Mouse (Mus musculus) neural tube, embryonic 12.5 days (tissue): ENCODE data around the gene Rsph9. TPM values are rescaled to one million over a fixed set of nuclear protein-coding genes. Genes with fewer than 3 reads are reported as not detected.
A peak's percentile ranks its signal among the peaks of the same experiment; 100 is the strongest.

ENCODE experiments used
- ATAC-seq: fragments of 200-750 bp; cut with Nextera tagmentation; 2 replicates; pipeline ENCODE4 v1.8.0; 2017; ENCODE audit warnings: low read depth, mild to moderate bottlenecking, moderate TSS enrichment, moderate library complexity; ENCODE audit not compliant: low FRiP score
- H3K27ac ChIP-seq: fragments of 300-500 bp; sonication (generic); 2 replicates; pipeline ENCODE4 v1.5.1; 2016
- H3K27me3 ChIP-seq: fragments of 300-500 bp; sonication (generic); replicated peaks from 2 replicates; pipeline ENCODE4 v1.6.1; 2016; ENCODE audit warnings: mild to moderate bottlenecking
- H3K36me3 ChIP-seq: fragments of 300-500 bp; sonication (generic); 2 replicates; pipeline ENCODE4 v1.6.1; 2016; ENCODE audit warnings: mild to moderate bottlenecking
- H3K4me1 ChIP-seq: fragments of 300-500 bp; sonication (generic); 2 replicates; pipeline ENCODE4 v1.6.1; 2016
- H3K4me2 ChIP-seq: fragments of 300-500 bp; sonication (generic); replicated peaks from 2 replicates; pipeline ENCODE4 v1.6.1; 2016; ENCODE audit warnings: mild to moderate bottlenecking
- H3K4me3 ChIP-seq: fragments of 300-500 bp; sonication (generic); 2 replicates; pipeline ENCODE4 v1.5.1; 2016
- H3K9ac ChIP-seq: fragments of 300-500 bp; sonication (generic); 2 replicates; pipeline ENCODE4 v1.6.1; 2016; ENCODE audit warnings: mild to moderate bottlenecking
- H3K9me3 ChIP-seq: fragments of 300-500 bp; sonication (generic); 2 replicates; pipeline ENCODE4 v1.6.1; 2016; ENCODE audit warnings: mild to moderate bottlenecking
- WGBS: fragments of 180-500 bp; shearing (Covaris S2); methylation state at CpG from one replicate; pipeline ENCODE4 v1.1.7; 2016; 5-methylcytosine and 5-hydroxymethylcytosine counted together
- polyA plus RNA-seq: library from polyadenylated mRNA; unstranded; fragments of >200 nt; fragmentation: Nextera tagmentation; extraction: Ambion mirVana; gene quantifications from 2 replicates; pipeline ENCODE4 v1.2.1, GENCODE M21; 2016

Gene Rsph9
- polyA plus RNA-seq, result 12.4 and 12.6 TPM in 2 replicates

- Histone ChIP-seq H3K27me3 (no peaks in the 10 kb centered on the region), H3K27ac (no peak within 1 kb of the TSS), H3K36me3 (peaks cover 31% of the 10 kb centered on the region)
Observed at GRCm38 (mm10) chr17:46143578-46144423, at the start of gene Rsph9. TSS of gene Rsph9 (minus strand) at chr17:46144216.

GRCm38 (mm10) chr17:46188829-46189228 is 44.8 kb upstream of the Rsph9 start:
- no peak for ATAC-seq
- WGBS, result 94% methylated on average over 2 of the region's 2 CpGs
- Histone ChIP-seq H3K4me2 (no peak overlapping the region), H3K4me1 (no peaks in the 10 kb centered on the region), H3K4me3 (no peak overlapping the region), H3K9ac (no peak overlapping the region), H3K9me3 (no peaks in the 10 kb centered on the region), H3K27ac (no peak overlapping the region), H3K27me3 (no peaks in the 10 kb centered on the region), H3K36me3 (peaks cover 80% of the 10 kb centered on the region)

More at GRCm38 (mm10) chr17:46143578-46144423, at the start of gene Rsph9:
- H3K4me3 ChIP-seq, result peak within 1 kb of the TSS; percentile 43
- peaks cover 13% of the 10 kb centered on the region; the same call in 1 of the 2 replicates for H3K4me1 ChIP-seq
- H3K9me3 ChIP-seq, result no peaks in the 10 kb centered on the region
- ATAC-seq, result peak; percentile 93
- peak within 1 kb of the TSS; percentile 74 for H3K4me2 ChIP-seq
- WGBS, result 7% methylated on average over 37 of the region's 37 CpGs
- peak within 1 kb of the TSS; percentile 47 for H3K9ac ChIP-seq

DNA sequence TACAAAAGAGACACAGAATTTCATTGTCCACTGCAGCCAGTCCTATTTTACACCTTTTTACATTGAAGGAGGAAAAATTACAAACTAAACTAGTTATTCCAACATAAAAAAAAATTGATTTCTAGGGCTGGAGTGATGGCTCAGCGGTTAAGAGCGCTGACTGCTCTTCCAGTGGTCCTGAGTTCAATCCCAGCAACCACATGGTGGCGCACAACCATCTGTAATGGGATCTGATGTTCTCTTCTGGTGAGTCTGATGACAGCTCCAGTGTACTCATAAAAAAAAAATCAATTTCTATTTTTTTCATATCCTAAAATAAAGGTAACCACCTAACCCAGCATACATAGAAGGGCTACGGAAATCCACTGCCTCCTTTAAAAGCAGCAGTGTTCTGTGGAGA is 38.3 kb upstream of the Rsph9 start:
- H3K4me3 ChIP-seq, result no peak overlapping the region
- no peak overlapping the region for H3K27ac ChIP-seq
- H3K9ac ChIP-seq, result no peak overlapping the region
- no peak for ATAC-seq
- H3K27me3 ChIP-seq, result no peaks in the 10 kb centered on the region
- WGBS, result 87% methylated on average over 4 of the region's 4 CpGs
- H3K4me1 ChIP-seq, result no peaks in the 10 kb centered on the region
- H3K4me2 ChIP-seq, result no peak overlapping the region
- peaks cover 88% of the 10 kb centered on the region for H3K36me3 ChIP-seq
- no peaks in the 10 kb centered on the region for H3K9me3 ChIP-seq

DNA sequence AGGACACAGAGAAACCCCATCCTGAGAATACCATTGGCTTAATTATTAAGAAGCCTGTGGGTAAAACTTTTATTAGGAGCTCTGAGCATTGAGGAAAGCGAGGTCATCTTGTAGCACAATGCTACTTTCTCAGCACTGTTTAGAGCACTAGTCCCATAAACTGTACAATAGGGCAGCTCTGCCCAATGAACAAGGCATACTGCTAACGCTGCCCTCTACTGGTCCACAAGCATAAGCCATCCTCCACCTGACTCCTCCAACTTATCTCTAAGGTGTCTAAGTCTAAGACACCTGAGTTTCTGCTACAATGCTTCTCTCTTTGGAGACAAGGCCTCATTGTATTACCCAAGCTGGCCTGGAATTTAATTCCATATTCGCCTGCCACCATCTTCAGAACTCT is 26.5 kb upstream of the Rsph9 start:
- Histone ChIP-seq H3K27ac (no peak overlapping the region), H3K4me1 (no peaks in the 10 kb centered on the region), H3K36me3 (peaks cover 76% of the 10 kb centered on the region), H3K9me3 (no peaks in the 10 kb centered on the region), H3K9ac (no peak overlapping the region), H3K4me3 (no peak overlapping the region), H3K4me2 (no peak overlapping the region), H3K27me3 (no peaks in the 10 kb centered on the region)
- WGBS, result 72% methylated on average over 3 of the region's 3 CpGs
- no peak for ATAC-seq

- Histone ChIP-seq H3K4me1 (no peaks in the 10 kb centered on the region), H3K9me3 (no peaks in the 10 kb centered on the region), H3K27ac (no peak overlapping the region), H3K36me3 (peaks cover 84% of the 10 kb centered on the region), H3K4me3 (no peak overlapping the region), H3K4me2 (no peak overlapping the region), H3K27me3 (no peaks in the 10 kb centered on the region), H3K9ac (no peak overlapping the region; the same call in 1 of the 2 replicates)
- no peak for ATAC-seq
- 87% methylated on average over 5 of the region's 5 CpGs for WGBS
Observed at GRCm38 (mm10) chr17:46168768-46169167, 24.8 kb upstream of the Rsph9 start.

- ATAC-seq, result no peak
Observed at GRCm38 (mm10) chr17:46168318-46168717, 24.3 kb upstream of the Rsph9 start.

GRCm38 (mm10) chr17:46167014-46167413 is 23.0 kb upstream of the Rsph9 start:
- no peaks in the 10 kb centered on the region for H3K27me3 ChIP-seq
- H3K4me2 ChIP-seq, result no peak overlapping the region
- no peak for ATAC-seq
- 82% methylated on average over 11 of the region's 11 CpGs for WGBS
- peaks cover 10% of the 10 kb centered on the region; the same call in 1 of the 2 replicates for H3K4me1 ChIP-seq
- no peak overlapping the region for H3K9ac ChIP-seq
- no peak overlapping the region for H3K27ac ChIP-seq
- H3K36me3 ChIP-seq, result peaks cover 78% of the 10 kb centered on the region
- H3K4me3 ChIP-seq, result no peak overlapping the region
- H3K9me3 ChIP-seq, result no peaks in the 10 kb centered on the region

More at GRCm38 (mm10) chr17:46168318-46168717, 24.3 kb upstream of the Rsph9 start:
- H3K4me1 ChIP-seq, result no peaks in the 10 kb centered on the region
- H3K9ac ChIP-seq, result no peak overlapping the region; the same call in 1 of the 2 replicates
- 61% methylated on average over 5 of the region's 5 CpGs for WGBS
- no peak overlapping the region for H3K4me3 ChIP-seq
- H3K9me3 ChIP-seq, result no peaks in the 10 kb centered on the region
- H3K36me3 ChIP-seq, result peaks cover 86% of the 10 kb centered on the region
- H3K27ac ChIP-seq, result no peak overlapping the region
- no peak overlapping the region for H3K4me2 ChIP-seq
- no peaks in the 10 kb centered on the region for H3K27me3 ChIP-seq

DNA sequence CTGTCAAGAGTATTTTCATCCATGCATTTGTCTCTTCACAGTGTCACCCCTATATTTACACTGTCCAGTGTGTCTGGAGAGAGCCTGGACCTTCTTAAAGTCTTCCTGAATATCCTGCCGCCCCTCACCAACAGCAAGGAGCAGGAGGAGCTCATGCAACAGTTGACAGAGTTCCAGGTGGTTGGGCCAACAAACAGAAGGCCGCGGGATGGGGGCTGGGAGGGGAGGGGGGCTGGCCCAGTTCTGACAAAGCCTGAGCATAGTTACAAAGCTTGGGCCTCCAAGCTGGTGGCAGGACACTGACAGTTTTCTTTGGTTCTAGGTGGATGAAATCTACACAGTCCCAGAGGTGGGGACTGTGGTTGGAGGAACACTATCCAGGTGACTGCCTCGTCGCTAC is 22.3 kb upstream of the Rsph9 start:
- Histone ChIP-seq H3K36me3 (peaks cover 73% of the 10 kb centered on the region), H3K27me3 (no peaks in the 10 kb centered on the region), H3K4me1 (peaks cover 18% of the 10 kb centered on the region), H3K4me3 (no peak overlapping the region), H3K27ac (no peak overlapping the region), H3K9ac (no peak overlapping the region), H3K9me3 (no peaks in the 10 kb centered on the region), H3K4me2 (no peak overlapping the region)
- 90% methylated on average over 5 of the region's 5 CpGs for WGBS
- no peak for ATAC-seq

DNA sequence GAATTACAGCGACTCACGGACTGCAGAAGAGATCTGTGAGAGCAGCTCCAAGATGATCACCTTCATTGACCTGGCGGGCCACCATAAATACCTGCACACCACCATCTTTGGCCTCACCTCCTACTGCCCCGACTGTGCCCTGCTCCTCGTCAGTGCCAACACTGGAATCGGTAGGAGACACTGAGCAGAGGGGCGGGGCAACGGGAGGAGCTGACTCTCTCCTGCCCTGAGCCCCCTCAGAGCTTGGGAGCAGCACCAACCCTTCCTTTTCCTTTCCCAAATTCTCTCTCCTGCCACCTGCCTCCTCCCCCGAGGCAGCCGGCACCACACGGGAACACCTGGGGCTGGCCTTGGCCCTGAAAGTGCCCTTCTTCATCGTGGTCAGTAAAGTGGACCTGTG is 21.4 kb upstream of the Rsph9 start:
- WGBS, result 92% methylated on average over 12 of the region's 12 CpGs
- no peak overlapping the region for H3K4me3 ChIP-seq
- H3K4me1 ChIP-seq, result peaks cover 18% of the 10 kb centered on the region
- no peak overlapping the region for H3K9ac ChIP-seq
- H3K36me3 ChIP-seq, result peaks cover 65% of the 10 kb centered on the region
- no peak for ATAC-seq
- no peak overlapping the region for H3K27ac ChIP-seq
- no peaks in the 10 kb centered on the region for H3K9me3 ChIP-seq
- H3K4me2 ChIP-seq, result no peak overlapping the region
- H3K27me3 ChIP-seq, result no peaks in the 10 kb centered on the region

DNA sequence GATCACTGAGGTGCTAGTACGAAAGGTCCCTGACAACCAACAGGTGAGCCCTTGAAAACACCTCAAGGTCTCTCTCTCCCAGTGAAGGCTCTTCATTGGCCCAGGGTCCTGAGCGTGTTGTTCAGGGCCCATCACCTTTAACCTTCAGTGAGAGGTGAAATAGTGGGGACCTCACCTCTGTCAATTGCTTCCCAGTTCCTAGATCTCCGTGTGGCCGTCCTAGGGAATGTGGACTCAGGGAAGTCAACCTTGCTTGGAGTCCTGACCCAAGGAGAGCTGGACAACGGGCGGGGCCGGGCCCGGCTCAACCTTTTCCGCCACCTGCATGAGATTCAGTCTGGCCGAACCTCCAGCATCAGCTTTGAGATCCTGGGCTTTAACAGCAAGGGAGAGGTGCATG is 20.8 kb upstream of the Rsph9 start:
- Histone ChIP-seq H3K4me3 (no peak overlapping the region), H3K36me3 (peaks cover 61% of the 10 kb centered on the region), H3K9me3 (no peaks in the 10 kb centered on the region), H3K4me1 (peaks cover 23% of the 10 kb centered on the region), H3K4me2 (no peak overlapping the region), H3K27ac (no peak overlapping the region), H3K9ac (no peak overlapping the region), H3K27me3 (no peaks in the 10 kb centered on the region)
- no peak for ATAC-seq
- 93% methylated on average over 10 of the region's 10 CpGs for WGBS

GRCm38 (mm10) chr17:46164301-46164700 is 20.3 kb upstream of the Rsph9 start:
- WGBS, result 95% methylated on average over 8 of the region's 8 CpGs

GRCm38 (mm10) chr17:46162951-46163421 is 19.0 kb upstream of the Rsph9 start:
- no peak for ATAC-seq
- Histone ChIP-seq H3K4me3 (no peak overlapping the region), H3K4me1 (peaks cover 26% of the 10 kb centered on the region), H3K36me3 (peaks cover 43% of the 10 kb centered on the region), H3K4me2 (peak overlapping the region; percentile 74; the same call in 1 of the 2 replicates), H3K9ac (no peak overlapping the region), H3K27ac (no peak overlapping the region), H3K9me3 (no peaks in the 10 kb centered on the region), H3K27me3 (no peaks in the 10 kb centered on the region)
- WGBS, result 89% methylated on average over 9 of the region's 9 CpGs

More at GRCm38 (mm10) chr17:46164301-46164700, 20.3 kb upstream of the Rsph9 start:
- H3K4me3 ChIP-seq, result no peak overlapping the region
- no peaks in the 10 kb centered on the region for H3K9me3 ChIP-seq
- H3K4me2 ChIP-seq, result no peak overlapping the region
- H3K4me1 ChIP-seq, result peaks cover 26% of the 10 kb centered on the region
- peaks cover 56% of the 10 kb centered on the region for H3K36me3 ChIP-seq
- H3K9ac ChIP-seq, result no peak overlapping the region
- no peaks in the 10 kb centered on the region for H3K27me3 ChIP-seq
- ATAC-seq, result no peak
- H3K27ac ChIP-seq, result no peak overlapping the region
